Mouse (Mus musculus): ENCODE measurements around the gene Gnptab. TPM values are rescaled to one million over a fixed set of nuclear protein-coding genes. Genes with fewer than 3 reads are reported as not detected.
A peak's percentile ranks its signal among the peaks of the same experiment; 100 is the strongest.

Gene Gnptab
- polyA plus RNA-seq (2015; fragmentation: Nextera tagmentation; extraction: Ambion mirVana), result 9.8 and 10.3 TPM in 2 replicates

DNA sequence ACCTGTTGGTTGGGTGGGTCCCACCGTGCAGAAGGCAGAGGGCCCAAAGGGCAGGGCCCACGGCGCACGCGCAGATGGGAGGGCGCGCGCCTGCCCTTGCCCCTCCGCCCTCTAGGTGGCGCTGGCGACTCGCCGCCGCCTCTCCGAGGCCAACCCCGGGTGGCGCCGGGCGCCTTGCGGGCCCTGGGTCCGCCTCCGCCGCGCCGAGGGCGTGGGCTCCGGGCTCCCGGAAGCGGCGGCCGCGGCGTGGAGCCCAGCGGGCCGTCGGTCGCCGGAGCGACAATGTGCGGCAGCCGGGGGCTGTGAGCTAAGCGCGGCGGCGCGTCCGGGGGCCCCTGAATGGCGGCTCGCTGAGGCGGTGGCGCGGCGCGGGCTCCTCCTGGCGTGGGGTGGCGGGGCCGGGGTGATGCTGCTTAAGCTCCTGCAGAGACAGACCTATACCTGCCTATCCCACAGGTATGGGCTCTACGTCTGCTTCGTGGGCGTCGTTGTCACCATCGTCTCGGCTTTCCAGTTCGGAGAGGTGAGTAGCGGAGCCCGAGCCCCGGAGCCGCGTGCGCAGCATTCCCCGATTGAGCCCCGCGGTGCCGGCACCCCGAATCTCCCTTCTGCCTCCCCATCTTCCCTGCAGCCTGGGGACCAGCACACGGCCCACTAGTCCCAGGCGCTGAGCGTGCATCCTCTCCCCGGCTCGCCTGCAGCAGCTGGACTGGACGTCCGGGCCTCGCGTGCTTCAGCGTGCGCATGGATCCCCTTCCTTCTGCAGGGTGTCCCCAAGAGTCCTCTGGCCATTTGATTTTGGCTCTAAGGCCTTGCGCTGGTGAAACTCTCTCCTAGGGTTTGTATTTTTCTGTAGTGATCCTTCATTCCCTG, at the start of gene Gnptab, which contains the start of gene Dram1:
Gnptab (plus strand) TSS at position 120 of the 873 bp plus-strand sequence.
Dram1 (minus strand) TSS at position 68 of the 873 bp plus-strand sequence.
- Histone ChIP-seq H3K9me3 (replicated peaks) (no peaks in the 10 kb centered on the region), H3K4me1 (peaks cover 19% of the 10 kb centered on the region), H3K27ac (peak within 1 kb of the TSS; percentile 75), H3K4me3 (peak within 1 kb of the TSS; percentile 76), H3K27me3 (no peaks in the 10 kb centered on the region), H3K4me2 (peak within 1 kb of the TSS; percentile 86), H3K36me3 (ENCODE audit: poor library complexity, severe bottlenecking) (no peaks in the 10 kb centered on the region), H3K9ac (peak within 1 kb of the TSS; percentile 88)
- ATAC-seq, result peak; percentile 89
- under 1% methylated on average over 71 of the region's 87 CpGs for WGBS

GRCm38 (mm10) chr10:88330695-88331094, 48.2 kb upstream of the Gnptab start:
- 25% methylated on average over 5 of the region's 5 CpGs for WGBS
- Histone ChIP-seq H3K4me1 (no peaks in the 10 kb centered on the region), H3K36me3 (ENCODE audit: poor library complexity, severe bottlenecking) (no peaks in the 10 kb centered on the region), H3K27me3 (no peaks in the 10 kb centered on the region), H3K9me3 (replicated peaks) (no peaks in the 10 kb centered on the region), H3K4me3 (no peak overlapping the region), H3K4me2 (no peak overlapping the region), H3K27ac (no peak overlapping the region), H3K9ac (no peak overlapping the region)
- no peak for ATAC-seq

DNA sequence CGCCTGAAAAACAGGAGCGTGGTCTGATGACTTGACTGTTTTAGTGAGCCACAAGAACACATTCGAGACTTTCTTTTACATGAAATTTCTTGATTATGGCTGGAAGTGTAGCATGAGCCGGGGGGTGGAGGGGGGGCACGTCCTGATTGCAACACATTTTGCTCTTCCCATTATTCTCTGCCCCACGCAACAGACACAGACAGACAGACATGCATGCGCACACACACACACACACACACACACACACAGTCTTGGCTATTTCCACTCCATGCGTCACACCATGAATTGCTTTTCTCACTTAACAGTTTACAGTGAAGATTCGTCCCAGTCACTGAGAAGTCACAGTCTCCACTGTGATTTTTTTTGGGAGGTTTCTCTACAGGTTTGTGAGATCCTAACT, 38.3 kb upstream of the Gnptab start:
- Histone ChIP-seq H3K27ac (no peak overlapping the region), H3K36me3 (ENCODE audit: poor library complexity, severe bottlenecking) (no peaks in the 10 kb centered on the region), H3K4me1 (no peaks in the 10 kb centered on the region), H3K4me3 (no peak overlapping the region), H3K9me3 (replicated peaks) (no peaks in the 10 kb centered on the region; the same call in 1 of the 2 replicates), H3K9ac (no peak overlapping the region), H3K4me2 (no peak overlapping the region), H3K27me3 (no peaks in the 10 kb centered on the region)
- no peak for ATAC-seq
- 87% methylated on average over 9 of the region's 9 CpGs for WGBS

DNA sequence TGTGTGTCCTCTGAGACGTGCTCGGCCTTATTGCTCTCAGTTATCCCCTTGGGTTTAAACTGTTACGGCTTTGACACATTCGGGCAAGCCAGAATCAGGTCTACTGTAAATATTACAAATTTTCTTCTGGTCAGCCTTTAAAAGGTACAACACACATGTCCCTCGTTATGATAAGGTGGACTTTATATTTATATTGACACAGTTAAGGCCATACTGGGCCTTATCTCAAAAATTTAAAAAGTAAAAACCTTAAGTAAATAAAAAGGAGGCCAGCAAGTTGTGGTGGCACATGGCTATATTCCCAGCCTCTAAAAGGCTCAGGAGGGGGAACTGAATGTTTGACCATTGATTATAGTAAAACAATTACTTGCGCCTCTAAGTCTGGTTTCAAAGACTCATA, 37.6 kb upstream of the Gnptab start:
- Histone ChIP-seq H3K27ac (no peak overlapping the region), H3K36me3 (ENCODE audit: poor library complexity, severe bottlenecking) (no peaks in the 10 kb centered on the region), H3K9me3 (replicated peaks) (no peaks in the 10 kb centered on the region; the same call in 1 of the 2 replicates), H3K27me3 (no peaks in the 10 kb centered on the region), H3K4me1 (no peaks in the 10 kb centered on the region), H3K4me2 (no peak overlapping the region), H3K9ac (no peak overlapping the region), H3K4me3 (no peak overlapping the region)
- WGBS, result 91% methylated on average over 6 of the region's 6 CpGs
- ATAC-seq, result no peak

- 60% methylated on average over 11 of the region's 11 CpGs for WGBS
- no peaks in the 10 kb centered on the region for H3K9me3 ChIP-seq (replicated peaks)
- no peaks in the 10 kb centered on the region for H3K4me1 ChIP-seq
- no peaks in the 10 kb centered on the region for H3K27me3 ChIP-seq
- no peaks in the 10 kb centered on the region for H3K36me3 ChIP-seq (ENCODE audit: poor library complexity, severe bottlenecking)
- H3K4me2 ChIP-seq, result no peak overlapping the region
- H3K4me3 ChIP-seq, result no peak overlapping the region
- no peak overlapping the region for H3K9ac ChIP-seq
- ATAC-seq, result no peak
- H3K27ac ChIP-seq, result no peak overlapping the region
These were observed 33.0 kb upstream of the Gnptab start for GRCm38 (mm10) chr10:88345899-88346401.

DNA sequence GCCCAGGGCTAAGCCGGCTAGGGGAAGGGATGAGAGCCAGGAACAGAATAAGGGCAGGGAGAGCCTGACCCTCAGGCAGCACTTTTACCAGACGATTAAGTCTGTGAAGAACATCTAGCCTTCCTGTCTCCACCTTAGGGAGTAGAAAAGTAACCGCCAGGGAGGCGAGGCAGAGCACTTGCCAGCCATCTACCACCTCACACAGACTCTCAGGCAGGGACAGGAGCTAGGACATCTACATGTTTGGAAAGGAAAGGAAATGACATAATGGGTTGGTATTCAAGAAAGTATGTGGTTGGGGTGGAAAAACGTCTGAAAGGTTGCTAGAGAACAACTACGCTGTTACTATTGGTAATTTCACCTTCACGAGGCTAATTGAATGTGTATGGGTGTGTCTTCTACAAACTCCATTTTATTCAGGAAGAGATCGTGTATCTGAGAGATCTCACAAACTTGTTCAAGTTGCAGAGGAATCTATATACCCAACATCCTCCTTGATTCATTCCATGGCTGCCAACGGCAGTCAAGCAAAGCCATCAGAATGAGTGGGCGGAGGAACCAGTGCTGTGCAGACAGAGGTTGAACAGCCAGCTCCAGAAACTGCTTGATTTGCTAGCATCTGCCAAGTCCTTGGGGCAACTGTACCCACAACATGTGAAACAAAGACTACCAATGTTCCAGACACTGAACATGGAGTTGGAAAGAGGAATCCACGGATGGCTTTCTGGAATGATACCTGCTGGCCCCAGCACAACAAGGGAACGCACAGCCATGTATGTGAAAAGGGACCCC, 32.3 kb upstream of the Gnptab start:
- H3K27me3 ChIP-seq, result no peaks in the 10 kb centered on the region
- 80% methylated on average over 12 of the region's 12 CpGs for WGBS
- H3K9ac ChIP-seq, result no peak overlapping the region
- no peak overlapping the region for H3K4me3 ChIP-seq
- no peak overlapping the region for H3K27ac ChIP-seq
- no peak for ATAC-seq
- H3K36me3 ChIP-seq (ENCODE audit: poor library complexity, severe bottlenecking), result no peaks in the 10 kb centered on the region
- no peaks in the 10 kb centered on the region for H3K4me1 ChIP-seq
- no peak overlapping the region for H3K4me2 ChIP-seq
- no peaks in the 10 kb centered on the region for H3K9me3 ChIP-seq (replicated peaks)

GRCm38 (mm10) chr10:88349800-88350199, 29.1 kb upstream of the Gnptab start:
- H3K36me3 ChIP-seq (ENCODE audit: poor library complexity, severe bottlenecking), result no peaks in the 10 kb centered on the region
- H3K4me1 ChIP-seq, result no peaks in the 10 kb centered on the region
- H3K4me2 ChIP-seq, result no peak overlapping the region
- H3K9me3 ChIP-seq (replicated peaks), result no peaks in the 10 kb centered on the region
- H3K4me3 ChIP-seq, result no peak overlapping the region
- H3K9ac ChIP-seq, result no peak overlapping the region
- no peak overlapping the region for H3K27ac ChIP-seq
- no peaks in the 10 kb centered on the region for H3K27me3 ChIP-seq
- ATAC-seq, result no peak
- 4% methylated on average over 8 of the region's 8 CpGs for WGBS

GRCm38 (mm10) chr10:88350687-88351086, 28.2 kb upstream of the Gnptab start:
- Histone ChIP-seq H3K27ac (no peak overlapping the region), H3K4me3 (no peak overlapping the region), H3K36me3 (ENCODE audit: poor library complexity, severe bottlenecking) (no peaks in the 10 kb centered on the region), H3K27me3 (no peaks in the 10 kb centered on the region), H3K9ac (no peak overlapping the region), H3K4me1 (no peaks in the 10 kb centered on the region), H3K4me2 (no peak overlapping the region), H3K9me3 (replicated peaks) (no peaks in the 10 kb centered on the region)
- ATAC-seq, result no peak
- WGBS, result 44% methylated on average over 2 of the region's 2 CpGs

GRCm38 (mm10) chr10:88351411-88352103, 27.4 kb upstream of the Gnptab start:
- Histone ChIP-seq H3K4me1 (peaks cover 2% of the 10 kb centered on the region; the same call in 1 of the 2 replicates), H3K36me3 (ENCODE audit: poor library complexity, severe bottlenecking) (no peaks in the 10 kb centered on the region), H3K9ac (no peak overlapping the region), H3K4me3 (no peak overlapping the region), H3K4me2 (no peak overlapping the region), H3K9me3 (replicated peaks) (no peaks in the 10 kb centered on the region), H3K27ac (no peak overlapping the region), H3K27me3 (peaks cover 9% of the 10 kb centered on the region)
- no peak for ATAC-seq
- 53% methylated on average over 5 of the region's 5 CpGs for WGBS

DNA sequence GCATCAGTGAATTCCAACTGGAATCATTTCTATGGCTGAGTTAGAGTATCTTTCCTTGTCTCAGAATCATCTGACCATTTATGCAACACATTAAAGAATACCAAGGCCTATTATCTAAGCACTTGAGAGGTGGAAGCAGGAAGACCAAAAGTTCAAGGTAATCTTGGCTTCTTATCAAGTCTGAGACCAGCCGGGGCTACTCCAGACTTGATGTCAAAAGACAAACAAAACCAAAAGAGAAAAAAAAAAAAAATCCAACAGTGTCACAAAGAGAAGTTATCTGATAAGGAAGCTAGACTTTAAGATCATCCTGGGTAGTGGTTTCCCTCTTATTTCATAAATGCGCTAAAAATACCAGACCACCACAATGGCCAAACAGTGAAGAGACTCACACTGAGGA, 26.4 kb upstream of the Gnptab start:
- Histone ChIP-seq H3K27me3 (peaks cover 15% of the 10 kb centered on the region), H3K4me3 (no peak overlapping the region), H3K9me3 (replicated peaks) (0 out of 2 replicates have a peak, but pooled peaks cover 1% of the 10 kb centered on the region), H3K27ac (no peak overlapping the region), H3K4me1 (peaks cover 9% of the 10 kb centered on the region; the same call in 1 of the 2 replicates), H3K4me2 (no peak overlapping the region), H3K36me3 (ENCODE audit: poor library complexity, severe bottlenecking) (no peaks in the 10 kb centered on the region), H3K9ac (no peak overlapping the region)
- ATAC-seq, result no peak
- WGBS, result 92% methylated on average over 2 of the region's 2 CpGs

DNA sequence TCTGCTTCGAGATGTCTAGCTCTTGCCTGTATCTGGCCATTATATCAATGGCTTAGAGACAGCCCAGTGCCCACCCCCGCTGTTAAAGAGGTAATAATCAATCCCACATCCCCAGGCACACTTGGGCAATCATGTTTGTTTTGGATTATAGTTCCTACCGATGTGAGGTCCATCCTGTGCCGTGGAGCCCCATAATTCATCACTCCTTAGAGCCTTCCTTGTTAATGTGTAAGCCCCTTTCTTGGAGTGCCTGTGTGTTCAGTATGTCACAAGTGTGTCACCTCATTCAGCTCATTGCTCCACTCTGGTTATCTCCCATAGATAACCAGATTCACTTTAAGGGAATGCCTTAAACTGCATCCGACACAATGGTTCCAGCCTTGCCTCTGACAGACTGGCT, 24.3 kb upstream of the Gnptab start:
- Histone ChIP-seq H3K4me1 (peaks cover 9% of the 10 kb centered on the region; the same call in 1 of the 2 replicates), H3K27ac (no peak overlapping the region), H3K27me3 (peaks cover 19% of the 10 kb centered on the region), H3K4me3 (no peak overlapping the region), H3K4me2 (no peak overlapping the region), H3K9ac (no peak overlapping the region), H3K9me3 (replicated peaks) (peaks cover 7% of the 10 kb centered on the region; the same call in 1 of the 2 replicates), H3K36me3 (ENCODE audit: poor library complexity, severe bottlenecking) (no peaks in the 10 kb centered on the region)
- 87% methylated on average over 5 of the region's 5 CpGs for WGBS
- ATAC-seq, result no peak

Measured in forebrain, embryonic 13.5 days (tissue).